Mouse (Mus musculus): ENCODE measurements at regions not wholly inside any gene's neighbourhood (a gene's known extent, or its start where the extent isn't known, plus 50 kb on each side); places are given as distances from the start of the nearest gene placed in this dataset.

DNA sequence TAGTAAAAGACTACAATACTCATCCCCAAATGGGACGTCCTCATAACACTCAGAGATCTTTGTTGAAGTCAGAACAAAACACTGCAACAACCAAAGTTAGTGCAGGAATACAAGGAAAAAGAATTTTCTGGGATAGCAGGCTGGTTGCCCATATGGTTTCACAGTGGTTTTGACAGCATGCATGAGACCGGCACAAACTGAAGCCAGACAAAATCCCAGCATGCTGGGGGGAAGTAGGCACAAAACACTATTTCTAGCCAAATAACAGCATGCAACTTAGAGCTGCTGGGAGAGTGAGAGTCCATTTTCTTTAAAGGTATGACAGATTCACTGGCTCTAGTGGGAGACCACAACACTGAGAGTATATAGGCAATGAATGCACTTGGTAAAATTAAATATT lies 619.1 kb upstream of the Manea start:
- ATAC-seq (ENCODE audit: low FRiP score, low read depth), result no peak
- H3K4me1 ChIP-seq, result no peaks in the 10 kb centered on the region
- H3K36me3 ChIP-seq, result no peaks in the 10 kb centered on the region
- 86% methylated on average over 2 of the region's 2 CpGs for WGBS
- no peaks in the 10 kb centered on the region for H3K27me3 ChIP-seq (replicated peaks)
- H3K4me2 ChIP-seq (replicated peaks), result no peak overlapping the region
- H3K9ac ChIP-seq, result no peak overlapping the region
- no peak overlapping the region for H3K4me3 ChIP-seq
- no peaks in the 10 kb centered on the region for H3K9me3 ChIP-seq
- H3K27ac ChIP-seq, result no peak overlapping the region

DNA sequence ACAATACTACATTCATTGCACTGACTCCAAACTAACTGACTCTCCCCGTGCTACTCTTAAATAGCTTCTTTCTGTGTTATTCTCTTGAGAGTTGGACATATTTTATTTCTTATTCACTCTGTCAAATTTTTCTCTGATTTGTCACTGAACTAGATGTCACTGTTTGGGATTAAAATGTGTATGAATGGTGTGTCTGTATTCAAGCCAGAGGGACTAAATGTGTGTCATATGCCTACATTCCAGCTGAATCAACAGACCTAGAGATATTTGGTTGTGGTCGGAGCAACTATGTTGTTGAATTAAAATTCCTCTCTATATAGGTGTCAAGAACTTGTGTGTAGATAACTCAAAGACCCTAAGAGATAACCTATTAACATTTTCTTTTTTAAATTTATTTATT lies 618.2 kb upstream of the Manea start:
- Histone ChIP-seq H3K9ac (no peak overlapping the region), H3K4me1 (no peaks in the 10 kb centered on the region), H3K27ac (no peak overlapping the region), H3K4me3 (no peak overlapping the region), H3K27me3 (replicated peaks) (no peaks in the 10 kb centered on the region), H3K9me3 (no peaks in the 10 kb centered on the region), H3K36me3 (no peaks in the 10 kb centered on the region), H3K4me2 (replicated peaks) (no peak overlapping the region)
- WGBS, result 78% methylated on average over 2 of the region's 2 CpGs
- no peak for ATAC-seq (ENCODE audit: low FRiP score, low read depth)

DNA sequence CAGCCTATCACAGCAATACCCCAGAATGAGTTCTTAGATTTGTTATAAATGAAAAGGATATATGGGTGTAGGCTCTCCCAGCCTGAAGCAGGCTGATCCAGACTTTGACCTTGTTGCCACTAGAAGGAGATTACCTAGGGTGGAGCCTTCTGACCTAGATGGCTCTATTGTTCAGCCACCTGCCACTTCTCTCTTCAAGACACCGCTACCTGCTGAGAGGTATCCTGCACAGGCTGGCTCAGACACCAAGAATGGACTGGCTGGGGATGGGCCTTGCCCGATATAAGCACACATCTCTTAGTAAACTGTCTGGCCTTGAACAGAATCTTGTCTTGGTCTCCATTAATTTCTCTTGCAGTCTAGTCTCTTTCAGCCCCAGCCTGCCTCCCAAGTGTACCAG lies 597.9 kb upstream of the Manea start:
- no peaks in the 10 kb centered on the region for H3K4me1 ChIP-seq
- H3K36me3 ChIP-seq, result no peaks in the 10 kb centered on the region
- no peak overlapping the region for H3K4me3 ChIP-seq
- ATAC-seq (ENCODE audit: low FRiP score, low read depth), result no peak
- H3K9me3 ChIP-seq, result no peaks in the 10 kb centered on the region
- no peak overlapping the region for H3K27ac ChIP-seq
- H3K9ac ChIP-seq, result no peak overlapping the region
- no peak overlapping the region for H3K4me2 ChIP-seq (replicated peaks)
- H3K27me3 ChIP-seq (replicated peaks), result no peaks in the 10 kb centered on the region
- WGBS, result 91% methylated on average over 2 of the region's 2 CpGs

DNA sequence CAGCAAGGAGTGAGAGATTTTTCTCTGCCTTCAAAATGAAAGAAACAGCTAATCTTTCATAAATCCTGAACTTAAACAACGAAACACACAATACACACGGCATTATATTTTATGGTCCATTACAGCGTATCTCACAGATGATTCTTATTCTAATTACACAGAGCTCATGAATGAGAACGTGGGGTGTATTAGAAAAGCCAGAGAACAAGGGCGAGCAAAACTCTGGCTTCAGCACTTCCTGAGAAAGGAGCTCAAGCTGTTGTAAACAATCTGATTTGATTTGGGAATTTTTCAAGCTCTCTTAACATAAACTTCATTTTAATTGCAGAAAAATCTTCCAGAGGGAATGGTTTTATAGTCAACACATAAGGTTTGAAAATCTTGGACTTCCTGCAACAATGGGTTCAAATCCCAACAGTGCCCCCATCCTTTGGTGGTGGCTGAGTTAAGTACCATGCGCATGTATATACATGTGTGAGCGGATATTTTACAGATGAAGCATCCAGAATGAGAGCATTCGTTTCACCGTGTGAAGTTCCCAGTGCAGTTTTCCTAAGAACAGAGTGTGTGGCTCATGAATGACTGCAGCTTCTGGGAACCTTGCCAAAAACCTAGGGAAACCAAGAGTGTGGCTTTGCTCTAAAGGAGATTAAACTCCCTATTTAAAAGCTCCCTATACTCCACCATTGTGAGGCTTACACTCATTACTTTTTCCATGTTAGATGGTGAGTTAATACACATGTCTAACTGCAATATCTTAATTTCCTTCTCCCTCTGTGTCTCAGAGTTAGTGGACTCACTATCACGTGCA lies 587.5 kb upstream of the Manea start:
- H3K4me1 ChIP-seq, result no peaks in the 10 kb centered on the region
- no peak overlapping the region for H3K4me2 ChIP-seq (replicated peaks)
- no peaks in the 10 kb centered on the region for H3K27me3 ChIP-seq (replicated peaks)
- no peak overlapping the region for H3K9ac ChIP-seq
- no peak overlapping the region for H3K27ac ChIP-seq
- whole genome bisulfite sequencing, result 34% methylated on average over 10 of the region's 10 CpGs
- no peaks in the 10 kb centered on the region for H3K36me3 ChIP-seq
- peak; percentile 89 for ATAC-seq (ENCODE audit: low FRiP score, low read depth)
- no peaks in the 10 kb centered on the region for H3K9me3 ChIP-seq
- no peak overlapping the region for H3K4me3 ChIP-seq

DNA sequence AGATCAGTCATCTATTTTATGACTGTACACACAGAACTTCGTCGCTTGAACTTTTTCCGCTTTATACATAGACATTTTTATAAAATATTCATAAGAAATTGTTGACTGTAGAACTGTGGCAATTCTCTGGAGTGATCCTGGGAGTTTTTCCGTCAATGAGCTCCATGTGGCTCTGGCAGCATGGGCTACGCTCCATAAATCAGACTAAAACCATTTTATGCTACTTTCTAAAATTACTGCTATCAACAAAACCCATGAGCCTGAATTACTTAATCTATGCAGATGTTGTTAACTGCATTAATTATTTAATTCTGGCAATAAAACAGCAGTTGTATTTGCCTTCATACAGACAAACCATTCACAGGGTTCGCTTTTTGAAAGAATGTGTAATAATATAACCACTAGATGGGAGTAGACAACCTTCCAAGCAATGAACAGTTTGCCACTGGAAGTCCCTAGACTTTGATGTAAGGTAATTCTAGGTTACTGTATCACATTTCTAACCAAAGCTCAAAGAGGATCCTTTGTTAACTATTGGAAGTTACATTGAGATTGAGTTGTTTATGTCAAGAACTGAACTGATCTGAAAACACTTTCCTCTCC lies 583.3 kb upstream of the Manea start:
- H3K27me3 ChIP-seq (replicated peaks), result no peaks in the 10 kb centered on the region
- H3K4me1 ChIP-seq, result no peaks in the 10 kb centered on the region
- H3K9me3 ChIP-seq, result no peaks in the 10 kb centered on the region
- H3K4me3 ChIP-seq, result no peak overlapping the region
- H3K36me3 ChIP-seq, result no peaks in the 10 kb centered on the region
- ATAC-seq (ENCODE audit: low FRiP score, low read depth), result peak; percentile 76
- WGBS, result 50% methylated on average over 6 of the region's 6 CpGs
- H3K27ac ChIP-seq, result no peak overlapping the region
- no peak overlapping the region for H3K9ac ChIP-seq
- H3K4me2 ChIP-seq (replicated peaks), result no peak overlapping the region

DNA sequence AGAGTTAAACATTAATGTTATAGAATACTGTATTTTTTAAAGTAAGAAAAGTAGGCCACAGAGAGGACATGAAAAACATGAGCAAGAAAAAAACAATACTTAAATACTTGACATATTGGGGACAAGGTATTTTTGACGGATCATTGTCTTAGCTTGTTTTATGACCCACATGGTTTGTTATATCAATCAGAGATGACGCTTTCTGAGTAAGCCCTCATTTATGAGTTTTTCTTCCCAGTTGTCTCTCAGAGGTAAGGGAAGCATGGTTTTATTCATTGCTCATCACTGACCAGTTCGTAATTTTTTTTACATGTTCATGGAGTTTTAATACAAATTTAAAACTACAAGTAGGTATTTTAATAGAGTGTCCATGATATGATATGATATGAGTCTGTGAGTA lies 579.4 kb upstream of the Manea start:
- Histone ChIP-seq H3K4me1 (no peaks in the 10 kb centered on the region), H3K9me3 (no peaks in the 10 kb centered on the region), H3K27ac (no peak overlapping the region), H3K9ac (no peak overlapping the region), H3K4me3 (no peak overlapping the region), H3K36me3 (no peaks in the 10 kb centered on the region), H3K27me3 (replicated peaks) (no peaks in the 10 kb centered on the region), H3K4me2 (replicated peaks) (no peak overlapping the region)
- 78% methylated on average over 3 of the region's 3 CpGs for WGBS
- no peak for ATAC-seq (ENCODE audit: low FRiP score, low read depth)

DNA sequence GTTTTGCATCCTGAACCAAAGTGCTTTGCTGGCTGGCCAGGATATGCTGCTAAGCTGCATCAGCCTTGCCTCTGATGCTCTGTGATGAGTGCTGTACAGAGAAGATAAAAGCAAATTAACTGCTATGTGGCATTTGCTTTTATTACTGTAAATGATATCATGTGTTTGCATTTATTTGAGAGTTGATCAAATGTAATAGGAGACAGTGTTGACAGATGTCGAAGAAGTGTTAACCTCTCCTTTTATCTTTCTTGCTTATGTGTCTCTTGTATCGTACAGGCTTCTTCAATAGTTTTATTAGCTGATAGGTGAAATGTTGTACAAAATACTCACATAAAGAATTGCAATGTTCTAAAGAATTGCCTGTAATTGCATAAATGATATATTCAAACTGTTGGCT lies 541.8 kb upstream of the Manea start:
- Histone ChIP-seq H3K4me3 (no peak overlapping the region), H3K4me1 (no peaks in the 10 kb centered on the region), H3K4me2 (replicated peaks) (no peak overlapping the region), H3K9ac (no peak overlapping the region), H3K36me3 (no peaks in the 10 kb centered on the region), H3K9me3 (no peaks in the 10 kb centered on the region), H3K27ac (no peak overlapping the region), H3K27me3 (replicated peaks) (no peaks in the 10 kb centered on the region)
- WGBS, result 88% methylated on average over 2 of the region's 2 CpGs
- ATAC-seq (ENCODE audit: low FRiP score, low read depth), result no peak

DNA sequence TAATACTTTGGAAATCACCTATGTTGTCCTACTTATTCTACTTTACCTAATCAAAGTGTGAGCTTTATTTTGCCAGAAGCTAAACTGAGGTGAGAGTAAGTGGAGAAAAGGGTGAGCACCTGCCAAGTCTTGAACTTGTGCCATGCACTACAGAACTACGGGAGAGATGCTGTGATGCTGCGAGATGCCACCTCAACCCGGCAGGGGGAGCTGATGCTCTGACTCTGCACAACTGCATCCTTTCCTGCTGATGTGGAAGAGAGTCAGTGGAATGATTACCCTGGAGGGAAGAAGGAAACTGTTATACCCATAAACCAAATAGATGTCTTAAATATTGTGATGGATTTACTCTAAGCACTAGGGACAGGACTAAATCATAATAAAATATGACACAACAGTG lies 532.3 kb upstream of the Manea start:
- 44% methylated on average over 3 of the region's 3 CpGs for WGBS
- ATAC-seq (ENCODE audit: low FRiP score, low read depth), result no peak

DNA sequence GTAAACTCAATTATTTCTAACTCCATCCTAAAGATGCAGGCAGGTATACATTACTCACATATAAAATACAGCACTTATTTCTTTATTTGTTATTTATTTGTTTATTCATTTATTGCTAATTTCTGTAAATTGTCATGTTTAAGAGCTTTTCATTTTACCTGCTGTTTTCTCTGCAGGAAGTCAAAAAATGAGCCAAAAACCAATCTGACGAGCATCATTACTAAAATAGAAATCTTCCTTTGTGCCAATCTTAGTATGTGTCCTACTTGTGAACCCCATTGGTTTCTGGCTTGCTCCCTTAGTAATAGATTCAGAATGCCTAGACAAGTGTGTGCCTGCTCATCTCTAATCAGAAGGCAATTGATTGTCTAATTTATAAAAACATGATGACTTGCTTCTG lies 495.1 kb upstream of the Manea start:
- Histone ChIP-seq H3K4me3 (no peak overlapping the region), H3K27ac (no peak overlapping the region), H3K9me3 (no peaks in the 10 kb centered on the region), H3K9ac (no peak overlapping the region), H3K4me2 (replicated peaks) (no peak overlapping the region), H3K36me3 (no peaks in the 10 kb centered on the region), H3K27me3 (replicated peaks) (no peaks in the 10 kb centered on the region), H3K4me1 (no peaks in the 10 kb centered on the region)
- no peak for ATAC-seq (ENCODE audit: low FRiP score, low read depth)
- WGBS, result 84% methylated on average over 1 of the region's 1 CpGs

More for the DNA sequence above, 532.3 kb upstream of the Manea start:
- no peaks in the 10 kb centered on the region for H3K4me1 ChIP-seq
- H3K27ac ChIP-seq, result no peak overlapping the region
- H3K9me3 ChIP-seq, result no peaks in the 10 kb centered on the region
- no peak overlapping the region for H3K4me3 ChIP-seq
- no peaks in the 10 kb centered on the region for H3K27me3 ChIP-seq (replicated peaks)
- no peak overlapping the region for H3K9ac ChIP-seq
- no peak overlapping the region for H3K4me2 ChIP-seq (replicated peaks)
- no peaks in the 10 kb centered on the region for H3K36me3 ChIP-seq

DNA sequence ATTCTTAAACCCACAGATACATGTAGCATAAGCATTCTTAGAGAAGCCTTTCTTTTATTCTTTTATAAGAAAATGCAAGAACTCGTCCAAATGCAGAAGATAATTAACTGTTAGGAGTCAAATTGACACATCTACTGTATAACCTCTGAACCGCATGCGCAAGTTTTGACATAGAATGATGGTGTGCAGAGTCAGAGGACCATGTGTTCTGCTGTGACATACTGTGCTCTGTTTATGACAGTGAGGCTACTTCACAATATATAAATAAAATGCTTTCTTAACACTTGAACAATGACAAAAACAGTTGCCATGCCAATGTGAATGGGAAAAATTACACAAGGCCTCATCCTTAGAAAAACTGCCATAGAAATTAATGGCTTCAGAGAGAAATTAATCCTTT lies 454.1 kb upstream of the Manea start:
- no peak overlapping the region for H3K9ac ChIP-seq
- no peak for ATAC-seq (ENCODE audit: low FRiP score, low read depth)
- no peak overlapping the region for H3K27ac ChIP-seq
- no peaks in the 10 kb centered on the region for H3K9me3 ChIP-seq
- no peaks in the 10 kb centered on the region for H3K4me1 ChIP-seq
- no peak overlapping the region for H3K4me3 ChIP-seq
- 87% methylated on average over 3 of the region's 3 CpGs for WGBS
- no peak overlapping the region for H3K4me2 ChIP-seq (replicated peaks)
- no peaks in the 10 kb centered on the region for H3K27me3 ChIP-seq (replicated peaks)
- H3K36me3 ChIP-seq, result no peaks in the 10 kb centered on the region

DNA sequence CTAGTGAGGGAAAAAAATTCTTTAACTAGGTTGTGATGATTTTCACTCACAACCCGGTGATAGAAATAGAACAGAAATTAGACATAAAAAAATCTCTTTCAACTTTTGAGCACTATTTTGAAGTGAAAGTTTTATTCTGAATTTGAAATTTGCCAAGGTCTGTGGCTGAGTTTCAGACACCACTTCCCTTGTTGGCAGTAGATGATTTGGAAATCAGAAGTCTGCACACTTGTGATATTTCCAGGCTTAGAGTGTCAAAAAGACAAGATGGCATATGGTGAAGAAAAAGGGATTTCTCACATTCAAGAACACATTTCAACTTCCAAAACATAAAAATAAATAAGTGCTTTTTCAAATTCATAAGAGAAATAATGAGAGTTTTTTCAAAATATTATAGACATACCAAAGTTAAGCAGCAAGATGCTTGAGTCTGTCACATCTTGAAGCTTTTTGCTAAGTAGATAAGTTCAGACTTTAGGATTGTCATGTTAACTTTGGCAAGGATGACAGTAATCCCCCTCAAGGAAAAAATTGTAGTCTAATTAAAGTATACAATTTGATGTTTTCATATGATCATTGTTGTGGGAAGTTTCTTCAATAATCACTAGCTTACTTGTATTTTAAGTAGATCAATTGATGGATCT lies 446.6 kb upstream of the Manea start:
- Histone ChIP-seq H3K4me1 (no peaks in the 10 kb centered on the region), H3K9me3 (no peaks in the 10 kb centered on the region), H3K27me3 (replicated peaks) (no peaks in the 10 kb centered on the region), H3K9ac (no peak overlapping the region), H3K4me3 (no peak overlapping the region), H3K27ac (no peak overlapping the region), H3K4me2 (replicated peaks) (no peak overlapping the region), H3K36me3 (no peaks in the 10 kb centered on the region)
- ATAC-seq (ENCODE audit: low FRiP score, low read depth), result no peak
- WGBS, result 96% methylated on average over 1 of the region's 1 CpGs

DNA sequence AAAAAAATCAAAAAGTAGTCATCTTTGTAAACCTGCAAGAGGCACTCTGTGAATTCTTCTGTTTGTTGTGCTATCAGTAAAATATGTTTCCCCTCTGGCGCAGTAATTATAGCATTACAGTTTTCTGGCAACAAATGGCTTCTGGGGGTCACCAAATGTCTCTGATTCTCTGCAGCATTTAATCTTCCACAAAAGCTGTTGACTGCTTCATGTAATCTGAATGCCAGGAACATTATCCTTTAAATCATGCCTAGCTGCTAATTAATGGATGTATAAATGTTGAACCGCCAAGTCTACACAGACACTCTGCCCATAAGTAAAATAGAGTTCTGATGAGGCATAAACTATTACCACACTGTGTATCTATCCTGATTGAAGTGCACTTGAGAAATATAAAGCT lies 421.2 kb upstream of the Manea start:
- Histone ChIP-seq H3K4me3 (no peak overlapping the region), H3K4me2 (replicated peaks) (no peak overlapping the region), H3K9me3 (no peaks in the 10 kb centered on the region), H3K36me3 (no peaks in the 10 kb centered on the region), H3K4me1 (no peaks in the 10 kb centered on the region), H3K27me3 (replicated peaks) (no peaks in the 10 kb centered on the region), H3K27ac (no peak overlapping the region), H3K9ac (no peak overlapping the region)
- no peak for ATAC-seq (ENCODE audit: low FRiP score, low read depth)
- 55% methylated on average over 2 of the region's 2 CpGs for WGBS
